Mouse (Mus musculus) forebrain, embryonic 14.5 days (tissue): ENCODE measurements around the gene Acvr1. TPM values are rescaled to one million over a fixed set of nuclear protein-coding genes. Genes with fewer than 3 reads are reported as not detected.

Experiments used
- ATAC-seq: fragments of 200-750 bp; cut with Nextera tagmentation; 2 replicates; pipeline ENCODE4 v1.8.0; 2017; ENCODE audit warnings: mild to moderate bottlenecking, moderate library complexity
- DNase-seq: peaks from one replicate; pipeline ENCODE4 v3.0.0-alpha.2; 2015; ENCODE audit warnings: low spot score
- H3K27ac ChIP-seq: fragments of 300-500 bp; sonication (generic); 2 replicates; pipeline ENCODE4 v1.5.1; 2014; ENCODE audit warnings: low read depth, mild to moderate bottlenecking, control low read depth, low read length, moderate library complexity
- H3K27me3 ChIP-seq: fragments of 300-500 bp; sonication (generic); replicated peaks from 2 replicates; pipeline ENCODE4 v1.6.1; 2014; ENCODE audit warnings: low read length, control low read depth, mixed read lengths; ENCODE audit not compliant: control insufficient read depth, insufficient read depth
- H3K36me3 ChIP-seq: fragments of 300-500 bp; sonication (generic); 2 replicates; pipeline ENCODE4 v1.6.1; 2014; ENCODE audit warnings: low read length, control low read depth; ENCODE audit not compliant: control insufficient read depth, insufficient read depth
- H3K4me1 ChIP-seq: fragments of 300-500 bp; sonication (generic); 2 replicates; pipeline ENCODE4 v1.6.1; 2014; ENCODE audit warnings: antibody characterized with exemption, low read length, control low read depth; ENCODE audit not compliant: control insufficient read depth, insufficient read depth
- H3K4me2 ChIP-seq: fragments of 300-500 bp; sonication (generic); 2 replicates; pipeline ENCODE4 v1.6.1; 2014; ENCODE audit warnings: mild to moderate bottlenecking, control low read depth, low read length
- H3K4me3 ChIP-seq: fragments of 300-500 bp; sonication (generic); 2 replicates; pipeline ENCODE4 v1.5.1; 2014; ENCODE audit warnings: low read depth, low read length, control low read depth
- H3K9ac ChIP-seq: fragments of 300-500 bp; sonication (generic); 2 replicates; pipeline ENCODE4 v1.6.1; 2014; ENCODE audit warnings: mild to moderate bottlenecking, low read length, control low read depth, moderate library complexity
- H3K9me3 ChIP-seq: fragments of 300-500 bp; sonication (generic); replicated peaks from 2 replicates; pipeline ENCODE4 v1.6.1; 2016; ENCODE audit warnings: low read length, control low read depth, mixed read lengths; ENCODE audit not compliant: control insufficient read depth
- WGBS: fragments of 180-500 bp; shearing (Covaris S2); extraction: QIAGEN DNeasy Blood & Tissue Kit; methylation state at CpG from one replicate; pipeline ENCODE4 v1.1.7; 2014; 5-methylcytosine and 5-hydroxymethylcytosine counted together
- polyA plus RNA-seq: library from polyadenylated mRNA; unstranded; fragments of >200 nt; fragmentation: Nextera tagmentation; extraction: Ambion mirVana; gene quantifications from 2 replicates; pipeline ENCODE4 v1.2.1, GENCODE M21; 2014

The Acvr1 gene
- polyA plus RNA-seq: 8.7 and 9.5 TPM in 2 replicates

DNA sequence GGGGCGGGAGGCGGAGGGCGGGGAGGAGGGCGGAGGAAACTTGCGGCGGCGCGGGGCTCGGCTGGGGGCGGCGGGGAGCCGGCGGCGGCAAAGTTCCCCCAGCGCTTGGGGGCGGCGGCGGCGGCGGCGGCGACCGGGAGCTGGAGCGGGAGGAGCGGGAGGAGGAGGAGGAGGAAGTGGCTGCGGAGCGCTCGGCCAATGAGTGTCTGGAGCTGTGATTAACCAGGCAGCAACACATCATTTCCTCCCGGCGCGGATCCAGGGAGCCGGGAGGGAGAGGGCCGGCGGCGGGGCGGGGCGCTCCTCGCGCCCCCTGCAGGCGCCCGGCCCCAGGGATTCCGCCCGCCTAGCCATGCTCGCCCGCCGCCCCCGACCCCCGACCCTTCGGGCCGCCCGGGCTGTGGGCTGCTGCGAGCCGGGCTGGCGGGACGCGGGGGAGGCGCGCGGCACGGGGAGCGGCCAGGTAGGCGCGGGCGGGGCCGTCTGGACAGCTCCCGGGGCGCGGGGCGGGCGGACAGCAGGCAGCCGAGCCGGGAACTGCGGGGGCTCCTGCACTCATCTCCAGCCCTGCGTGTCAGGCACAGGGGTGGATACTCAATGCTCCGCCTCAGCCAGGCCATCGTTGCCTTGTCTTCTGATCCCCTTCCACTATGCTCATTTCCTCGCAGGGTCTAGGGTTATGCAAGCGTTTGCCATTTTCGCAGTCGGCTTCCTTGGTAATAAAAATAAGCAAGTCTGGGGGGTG lies at the start of gene Acvr1, which contains the start of gene Upp2:
Acvr1 (minus strand) TSS at position 92 of the 745 bp plus-strand sequence.
Upp2 (plus strand) TSS at position 233 of the 745 bp plus-strand sequence.
- Histone ChIP-seq H3K4me2 (peak within 1 kb of the TSS; percentile 79), H3K9me3 (no peaks in the 10 kb centered on the region), H3K27me3 (no peaks in the 10 kb centered on the region), H3K4me3 (peak within 1 kb of the TSS; percentile 86), H3K27ac (peak within 1 kb of the TSS; percentile 97), H3K36me3 (no peaks in the 10 kb centered on the region), H3K4me1 (peaks cover 21% of the 10 kb centered on the region), H3K9ac (peak within 1 kb of the TSS; percentile 93)
- ATAC-seq (peak; percentile 96), DNase-seq (peak; percentile 95)
- WGBS: 1% methylated on average over 47 of the region's 80 CpGs

DNA sequence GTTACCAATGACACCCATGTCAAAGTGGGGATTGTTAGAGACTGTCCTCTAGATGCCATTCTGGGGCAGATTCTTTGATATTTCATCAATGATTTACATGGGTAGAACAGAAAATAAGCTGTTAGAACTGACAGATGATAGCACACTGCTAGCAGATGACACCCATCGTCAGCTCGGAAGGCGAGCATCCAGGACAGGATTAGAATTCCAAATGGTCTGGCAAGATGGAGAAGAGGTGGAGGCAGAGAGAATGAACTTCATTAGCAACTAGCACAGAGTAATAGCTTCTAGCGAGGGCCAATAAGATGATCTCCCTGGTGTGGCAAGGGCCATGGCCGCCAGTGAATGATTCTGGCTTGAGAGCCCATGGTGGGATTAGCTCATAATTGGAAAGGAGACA lies 48.8 kb upstream of the Acvr1 start:
- Histone ChIP-seq H3K36me3 (no peaks in the 10 kb centered on the region), H3K4me3 (no peak overlapping the region), H3K27me3 (no peaks in the 10 kb centered on the region), H3K4me2 (no peak overlapping the region), H3K9me3 (no peaks in the 10 kb centered on the region), H3K9ac (no peak overlapping the region), H3K27ac (no peak overlapping the region), H3K4me1 (no peaks in the 10 kb centered on the region)
- ATAC-seq (no peak), DNase-seq (no peak)
- WGBS: 80% methylated on average over 5 of the region's 5 CpGs

DNA sequence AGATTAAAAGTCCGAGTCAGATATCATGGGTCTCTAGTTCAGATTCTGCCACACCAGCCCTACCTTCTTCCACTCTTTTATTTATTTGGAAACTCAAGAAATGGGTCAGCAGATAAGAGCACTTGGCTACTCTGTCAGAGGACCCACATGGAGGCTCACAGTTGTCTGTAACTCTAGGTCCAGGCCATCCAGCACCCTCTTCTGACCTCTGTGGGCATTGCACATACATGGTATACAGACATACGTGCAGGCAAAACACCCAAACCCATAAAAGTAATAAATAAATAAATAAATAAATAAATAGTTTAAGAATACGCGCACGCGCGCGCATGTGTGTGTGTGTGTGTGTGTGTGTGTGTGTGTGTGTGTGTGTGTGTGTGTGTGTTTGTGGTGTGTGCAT lies 47.9 kb upstream of the Acvr1 start:
- no peak for ATAC-seq
- Histone ChIP-seq H3K4me3 (no peak overlapping the region), H3K4me2 (no peak overlapping the region), H3K9ac (no peak overlapping the region), H3K27ac (no peak overlapping the region), H3K27me3 (no peaks in the 10 kb centered on the region), H3K9me3 (no peaks in the 10 kb centered on the region), H3K36me3 (no peaks in the 10 kb centered on the region), H3K4me1 (no peaks in the 10 kb centered on the region)
- no peak for DNase-seq
- WGBS: 96% methylated on average over 8 of the region's 8 CpGs

DNA sequence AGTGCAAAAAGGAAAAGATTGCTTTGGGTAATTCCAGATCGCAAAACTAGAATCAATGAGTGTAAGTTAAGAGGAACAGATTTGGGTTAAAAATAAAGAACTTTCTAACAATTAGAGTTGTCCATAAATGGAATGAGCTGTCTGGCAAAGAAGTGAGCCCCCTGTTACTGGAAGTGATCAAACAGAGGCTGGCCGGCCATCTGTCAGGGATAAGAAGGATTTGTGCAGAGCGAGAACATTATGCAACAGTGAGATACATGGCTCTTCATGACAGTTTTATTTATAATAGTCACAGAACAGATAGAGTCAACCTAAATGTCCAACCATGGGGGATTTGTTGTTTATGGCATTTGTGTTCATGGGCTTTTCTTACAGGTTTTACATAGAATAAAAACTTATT lies 46.8 kb upstream of the Acvr1 start:
- Histone ChIP-seq H3K36me3 (no peaks in the 10 kb centered on the region), H3K4me2 (no peak overlapping the region), H3K4me1 (no peaks in the 10 kb centered on the region), H3K27ac (no peak overlapping the region), H3K9ac (no peak overlapping the region), H3K27me3 (no peaks in the 10 kb centered on the region), H3K4me3 (no peak overlapping the region), H3K9me3 (no peaks in the 10 kb centered on the region)
- 86% methylated on average over 3 of the region's 3 CpGs for WGBS
- DNase-seq (no peak), ATAC-seq (no peak)

DNA sequence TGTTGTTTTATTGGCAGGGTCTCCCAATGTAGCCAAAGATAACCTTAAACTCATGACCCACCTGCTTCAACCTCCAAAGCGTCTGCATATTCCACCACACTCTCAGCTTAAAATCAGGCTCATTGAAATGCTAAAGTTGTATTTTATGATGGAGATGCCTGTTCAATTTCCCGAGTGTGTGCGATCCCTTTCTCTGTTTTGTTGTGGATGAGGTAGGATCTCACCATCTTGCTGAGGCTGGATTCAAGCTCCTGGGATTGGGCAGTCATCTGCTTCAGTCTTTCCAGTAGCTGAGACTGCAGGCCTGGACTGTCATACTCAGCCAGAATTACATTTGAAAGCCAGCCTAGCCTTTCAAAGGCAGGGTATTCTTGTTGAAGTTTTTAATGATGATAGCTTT lies 37.8 kb upstream of the Acvr1 start:
- no peaks in the 10 kb centered on the region for H3K27me3 ChIP-seq
- H3K36me3 ChIP-seq: no peaks in the 10 kb centered on the region
- no peaks in the 10 kb centered on the region; the same call in 1 of the 2 replicates for H3K4me1 ChIP-seq
- no peak overlapping the region for H3K4me2 ChIP-seq
- no peaks in the 10 kb centered on the region for H3K9me3 ChIP-seq
- WGBS: 96% methylated on average over 3 of the region's 3 CpGs
- no peak overlapping the region for H3K27ac ChIP-seq
- ATAC-seq: no peak
- no peak for DNase-seq
- H3K4me3 ChIP-seq: no peak overlapping the region
- H3K9ac ChIP-seq: no peak overlapping the region

DNA sequence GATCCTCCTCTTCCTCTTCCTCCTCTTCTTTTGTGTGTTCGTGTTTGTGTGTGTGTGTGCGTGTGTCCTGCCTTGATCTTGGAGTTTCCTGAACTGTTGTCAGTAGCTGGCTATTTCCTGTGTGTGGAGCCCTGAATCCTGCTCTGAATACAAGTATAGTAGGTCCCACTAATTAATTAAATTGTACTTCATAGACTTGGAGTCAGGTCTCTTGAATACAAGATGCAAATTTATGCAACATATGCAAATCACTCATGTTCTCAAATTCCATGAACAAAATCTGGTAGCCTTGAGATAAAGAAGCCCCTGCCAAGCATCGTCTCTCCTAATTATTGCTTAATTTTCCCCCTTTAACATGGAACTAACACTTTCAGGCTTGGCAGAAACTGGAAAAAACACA lies 36.4 kb upstream of the Acvr1 start:
- H3K36me3 ChIP-seq: no peaks in the 10 kb centered on the region
- no peaks in the 10 kb centered on the region for H3K9me3 ChIP-seq
- H3K4me2 ChIP-seq: no peak overlapping the region
- H3K9ac ChIP-seq: no peak overlapping the region
- H3K27me3 ChIP-seq: no peaks in the 10 kb centered on the region
- peak; percentile 89 for ATAC-seq
- WGBS: 34% methylated on average over 3 of the region's 3 CpGs
- DNase-seq: peak; percentile 85
- no peak overlapping the region for H3K27ac ChIP-seq
- H3K4me3 ChIP-seq: no peak overlapping the region
- no peaks in the 10 kb centered on the region; the same call in 1 of the 2 replicates for H3K4me1 ChIP-seq

DNA sequence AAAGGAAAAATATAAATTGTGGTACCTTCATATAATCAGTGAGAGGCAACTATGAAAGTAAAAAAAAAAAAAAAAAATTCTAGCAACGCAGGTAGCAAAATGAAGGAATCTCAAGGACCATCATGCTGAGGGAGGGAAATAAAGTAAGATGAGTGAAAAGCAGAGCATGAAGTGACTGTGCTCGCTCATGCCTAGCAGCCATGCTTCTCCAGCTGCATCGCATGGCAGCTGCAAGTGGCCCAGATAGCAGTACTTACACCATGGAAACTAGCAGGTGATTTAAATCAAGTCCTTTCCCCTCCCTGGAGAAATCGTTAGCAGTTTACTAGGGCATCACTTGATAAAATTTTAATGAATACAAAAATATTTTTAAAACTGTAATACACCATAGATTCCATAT lies 34.4 kb upstream of the Acvr1 start:
- no peak overlapping the region for H3K27ac ChIP-seq
- no peaks in the 10 kb centered on the region for H3K36me3 ChIP-seq
- no peaks in the 10 kb centered on the region for H3K27me3 ChIP-seq
- DNase-seq (no peak), ATAC-seq (no peak)
- WGBS: 90% methylated on average over 4 of the region's 4 CpGs
- H3K9ac ChIP-seq: no peak overlapping the region
- no peak overlapping the region for H3K4me3 ChIP-seq
- no peaks in the 10 kb centered on the region for H3K9me3 ChIP-seq
- no peak overlapping the region for H3K4me2 ChIP-seq
- no peaks in the 10 kb centered on the region; the same call in 1 of the 2 replicates for H3K4me1 ChIP-seq

DNA sequence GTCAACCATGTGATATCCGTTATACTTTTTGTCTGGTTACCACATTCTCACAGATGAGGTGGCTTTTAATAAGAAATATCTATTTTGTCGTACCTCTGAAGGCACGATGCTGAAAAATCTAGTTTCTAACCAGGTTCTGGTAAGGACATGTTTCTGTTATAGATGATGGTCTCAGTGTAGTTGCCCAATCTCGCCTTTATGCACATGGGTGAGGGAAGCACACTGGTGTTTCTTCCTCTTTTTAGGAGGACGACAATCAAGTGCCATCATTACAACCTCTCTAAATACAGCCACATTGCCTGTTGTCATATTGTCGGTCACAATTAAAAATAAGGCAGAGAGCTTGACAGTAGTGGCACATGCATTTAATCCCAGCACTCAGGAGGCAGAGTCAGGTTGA lies 32.7 kb upstream of the Acvr1 start:
- H3K4me2 ChIP-seq: no peak overlapping the region
- DNase-seq (no peak), ATAC-seq (no peak)
- H3K9me3 ChIP-seq: no peaks in the 10 kb centered on the region
- H3K27ac ChIP-seq: no peak overlapping the region
- no peak overlapping the region for H3K9ac ChIP-seq
- H3K4me1 ChIP-seq: no peaks in the 10 kb centered on the region; the same call in 1 of the 2 replicates
- 94% methylated on average over 6 of the region's 6 CpGs for WGBS
- no peaks in the 10 kb centered on the region for H3K36me3 ChIP-seq
- no peak overlapping the region for H3K4me3 ChIP-seq
- H3K27me3 ChIP-seq: no peaks in the 10 kb centered on the region

DNA sequence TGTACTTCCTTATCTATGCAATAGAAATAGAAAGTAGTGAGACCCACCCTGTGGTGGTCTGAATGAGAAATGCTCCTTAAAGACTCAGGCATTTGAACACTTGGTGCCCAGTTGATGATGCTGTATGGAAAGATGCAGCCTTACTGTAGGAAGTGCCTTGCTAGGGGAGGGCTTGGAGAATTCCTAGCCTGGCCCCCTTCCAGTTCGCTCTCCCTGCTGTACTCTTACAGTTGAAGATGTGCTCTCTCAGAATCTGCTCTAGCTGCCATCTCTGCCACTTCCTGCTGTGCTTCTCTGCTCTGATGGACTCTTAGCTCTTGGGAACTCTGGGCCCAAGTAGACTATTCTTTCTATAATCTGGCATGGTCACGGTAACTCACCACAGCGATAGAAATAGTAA lies 30.6 kb upstream of the Acvr1 start:
- Histone ChIP-seq H3K9me3 (no peaks in the 10 kb centered on the region), H3K9ac (no peak overlapping the region), H3K36me3 (no peaks in the 10 kb centered on the region), H3K4me3 (no peak overlapping the region), H3K27me3 (no peaks in the 10 kb centered on the region), H3K4me1 (no peaks in the 10 kb centered on the region), H3K27ac (no peak overlapping the region), H3K4me2 (no peak overlapping the region)
- 99% methylated on average over 3 of the region's 3 CpGs for WGBS
- ATAC-seq (no peak), DNase-seq (no peak)
